Mouse (Mus musculus) CH12F3 (cell line): ENCODE results near the gene Skiv2l.

Source experiments
- in situ Hi-C: fragments of 300-500 bp; cut with MboI; formaldehyde crosslinking; loops from 2 replicates; pipeline ENCODE4 v1.14.3; 2020; ENCODE audit warnings: low sequenced_read_pairs

Gene Skiv2l

DNA sequence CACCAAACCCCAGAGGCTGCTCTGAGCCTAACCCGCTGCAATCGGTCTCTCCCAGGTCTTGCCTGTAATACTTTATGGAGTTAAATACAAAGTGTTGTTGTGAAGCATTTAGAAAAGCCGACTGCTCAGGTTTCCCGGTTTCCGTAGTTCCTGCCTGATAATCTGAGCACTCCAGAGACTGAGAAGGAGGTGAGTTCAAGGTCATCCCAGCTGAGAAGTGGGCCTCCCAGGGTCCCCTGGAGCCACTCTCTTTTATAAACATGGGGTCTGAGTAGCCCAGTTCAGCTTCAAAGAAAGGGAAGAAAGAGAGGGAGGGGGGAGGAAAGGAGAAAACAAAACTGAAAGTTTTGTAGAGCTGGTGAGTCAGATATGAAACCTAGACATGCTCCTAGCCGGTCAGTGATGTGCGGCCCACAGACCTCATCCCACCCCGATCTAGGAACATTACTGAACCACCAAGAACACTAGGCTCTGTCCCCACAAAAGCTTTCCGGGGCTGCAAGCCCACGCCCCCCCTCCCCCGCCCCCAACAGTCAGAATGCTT, 29.4 kb upstream of the Skiv2l start, which contains the start of gene Zbtb12:
Gene Zbtb12 (plus strand): TSS at position 148 of the 544 bp plus-strand sequence.
- in situ Hi-C loops: no loop called here

GRCm38 (mm10) chr17:34874321-34874720, 24.3 kb upstream of the Skiv2l start:
- in situ Hi-C loops: no loop called here

GRCm38 (mm10) chr17:34865981-34866380, 16.0 kb upstream of the Skiv2l start:
- in situ Hi-C loops: no loop called here

DNA sequence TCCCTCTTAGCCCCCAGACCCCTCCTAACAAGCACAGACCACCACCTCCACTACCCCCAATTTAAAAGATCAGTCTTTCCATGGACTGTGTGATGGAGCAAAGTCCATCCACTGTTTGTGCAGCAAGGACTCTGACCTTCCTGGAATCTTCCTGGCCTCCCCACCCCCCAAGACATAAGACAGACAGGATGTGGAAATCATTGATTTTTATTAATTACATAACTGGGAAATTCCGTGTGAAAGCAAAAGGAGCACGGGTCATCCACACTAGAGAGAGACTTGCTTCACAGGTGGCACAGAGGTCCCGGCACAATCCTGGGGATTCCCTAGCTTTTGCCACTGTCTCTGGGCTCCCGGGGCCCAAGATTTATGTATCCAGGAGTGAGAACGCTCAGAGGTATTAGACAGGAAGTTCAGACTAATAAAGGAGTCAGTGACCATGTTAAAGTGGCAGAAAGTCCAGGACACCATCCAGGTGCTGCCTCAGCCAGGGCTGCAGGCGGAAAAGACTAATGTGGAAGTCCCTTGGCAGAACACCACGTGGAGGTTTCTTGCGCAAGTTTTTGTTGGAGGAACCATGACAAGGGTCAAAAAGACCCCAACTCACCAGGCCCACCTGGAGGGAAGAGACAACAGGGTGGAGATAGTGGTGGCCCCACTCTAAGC, 12.5 kb upstream of the Skiv2l start, which contains the start of gene Cfb:
Gene Cfb (minus strand): TSS at position 103 of the 666 bp plus-strand sequence.
- in situ Hi-C loops: no loop called here

DNA sequence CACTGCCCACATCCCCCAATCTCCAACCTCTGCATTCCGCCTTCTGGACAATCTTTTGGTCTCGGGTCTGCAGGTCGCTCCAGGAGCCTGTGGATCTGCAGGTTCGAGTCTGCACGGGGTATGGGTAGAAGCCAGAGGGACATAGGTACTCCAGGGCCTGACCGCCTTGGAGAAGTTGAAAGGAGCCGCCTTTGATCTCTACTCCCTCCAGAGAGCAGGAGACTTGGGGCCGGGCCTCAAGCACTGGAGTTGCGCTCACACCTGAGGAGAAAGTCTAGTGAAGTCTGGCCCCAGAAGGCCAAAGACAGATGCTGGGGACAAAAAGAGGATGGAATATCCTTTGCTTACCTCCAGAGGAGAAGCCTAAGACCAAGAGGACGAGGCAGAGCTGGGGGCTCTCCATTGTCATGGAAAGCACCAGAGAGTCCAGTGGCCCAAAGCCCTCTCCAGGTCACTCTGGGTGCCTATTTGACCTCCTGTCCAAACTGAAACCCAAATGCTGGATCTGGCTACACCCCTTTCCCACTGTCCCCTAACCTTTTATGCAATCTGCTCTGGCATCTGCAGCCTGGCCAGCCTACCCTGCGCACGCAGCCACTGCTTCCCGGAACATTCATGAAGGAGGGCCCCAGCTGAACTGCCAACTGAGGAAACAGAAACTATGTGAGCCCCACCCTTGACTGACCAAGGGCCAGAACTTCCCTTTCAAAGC, 11.8 kb upstream of the Skiv2l start:
- in situ Hi-C loops: no loop called here

- in situ Hi-C loops: no loop called here
These were observed 10.5 kb upstream of the Skiv2l start for GRCm38 (mm10) chr17:34860514-34860913.

DNA sequence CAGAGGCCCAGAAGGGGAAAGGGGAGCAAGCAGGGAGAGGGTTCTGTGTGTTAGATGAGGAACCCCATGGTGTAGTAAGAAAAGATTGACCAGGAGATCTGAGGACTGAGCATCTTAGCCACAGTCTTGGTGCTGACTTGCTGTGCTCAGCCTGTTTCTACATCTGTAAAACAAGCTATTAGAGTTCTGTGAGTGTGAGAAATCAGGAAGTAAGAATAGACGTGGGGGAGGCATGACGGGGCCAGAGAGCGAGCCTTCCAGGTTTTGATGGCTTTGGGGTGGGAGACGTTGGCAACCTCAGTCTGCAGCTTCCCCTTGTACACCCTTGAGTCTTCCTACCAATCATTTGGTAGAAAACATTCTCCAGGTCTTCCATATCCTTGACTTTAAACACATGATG, 8.7 kb upstream of the Skiv2l start:
- in situ Hi-C loops: loop anchor here (5.0 kb wide), 1 partner anchor 89 kb away; no protein-coding TSS in a partner anchor

GRCm38 (mm10) chr17:34855825-34856224, 5.8 kb upstream of the Skiv2l start:
- in situ Hi-C loops: loop anchor here (5.0 kb wide), 1 partner anchor 91 kb away; no protein-coding TSS in a partner anchor

- in situ Hi-C loops: loop anchor here (5.0 kb wide), 1 partner anchor 93 kb away; no protein-coding TSS in a partner anchor
These were observed 4.8 kb upstream of the Skiv2l start for GRCm38 (mm10) chr17:34854761-34855160.

DNA sequence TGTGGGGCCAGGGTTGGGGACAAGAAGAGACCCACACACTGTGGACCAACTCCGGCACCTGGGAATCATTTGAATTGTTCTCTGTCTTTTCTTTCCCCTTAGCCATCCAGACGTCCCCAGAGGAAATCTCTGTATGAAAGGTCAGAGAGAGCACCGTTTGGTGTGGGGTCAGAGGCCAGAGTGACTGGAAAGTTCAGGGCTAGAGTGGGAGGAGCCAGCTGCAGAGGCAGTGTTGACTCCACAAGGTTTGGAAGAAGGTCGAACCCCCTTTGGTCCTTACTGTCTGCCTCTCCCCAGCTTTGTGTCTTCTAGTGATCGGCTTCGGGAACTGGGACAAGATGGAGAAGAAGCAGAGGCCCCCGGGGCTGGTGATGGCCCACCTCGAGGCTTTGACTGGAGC, 3.5 kb upstream of the Skiv2l start:
- in situ Hi-C loops: no loop called here

DNA sequence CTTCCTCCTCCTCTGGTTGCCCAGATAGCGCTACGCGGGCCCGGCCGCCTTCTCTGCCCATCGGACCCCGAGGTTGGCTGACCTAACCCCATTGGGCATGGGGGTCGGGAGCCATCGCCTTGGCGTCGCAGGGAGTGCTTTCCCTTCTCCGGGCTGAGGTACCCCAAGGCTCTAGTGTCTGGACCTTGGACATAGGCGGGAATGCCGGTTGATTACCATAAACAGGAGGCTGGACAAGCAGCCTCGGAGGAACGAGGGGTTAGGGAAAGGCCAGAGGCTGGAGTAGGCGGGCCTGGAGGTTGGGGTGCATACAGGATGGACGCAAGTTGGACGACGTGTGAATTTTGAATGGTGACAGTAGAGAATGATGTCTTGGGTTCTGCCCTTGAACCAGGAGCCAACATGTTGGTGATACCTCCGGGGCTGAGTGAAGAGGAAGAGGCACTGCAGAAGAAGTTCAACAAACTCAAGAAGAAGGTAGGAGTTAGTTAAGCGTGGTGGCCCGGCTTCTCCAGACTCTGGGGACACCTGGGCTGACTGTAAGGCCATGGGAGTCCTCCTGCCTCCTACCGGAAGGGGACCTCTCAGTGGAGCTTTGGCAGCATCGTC, 611 bp upstream of the Skiv2l start:
- in situ Hi-C loops: no loop called here

DNA sequence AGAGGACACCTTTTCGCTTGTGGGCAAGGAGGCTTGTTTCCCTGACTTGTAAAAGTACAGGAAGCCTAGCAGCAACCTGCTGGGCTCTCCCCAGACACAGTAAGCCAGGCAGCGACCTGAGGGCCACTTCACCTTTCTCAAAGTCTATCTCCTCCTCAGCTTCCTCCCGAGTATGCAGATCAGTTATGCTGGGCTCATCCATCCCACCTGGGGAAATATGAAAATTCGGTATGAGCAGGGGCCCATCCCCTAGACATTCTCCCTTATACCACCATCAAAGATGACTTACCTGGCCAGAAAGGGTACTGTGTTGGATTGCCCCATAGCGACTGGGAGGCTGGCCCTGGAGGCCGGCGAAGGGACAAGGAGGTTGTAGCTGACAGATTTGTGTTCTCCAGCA, 2.4 kb downstream of the Skiv2l start:
- in situ Hi-C loops: no loop called here

GRCm38 (mm10) chr17:34847192-34847591, 2.8 kb downstream of the Skiv2l start:
- in situ Hi-C loops: no loop called here

GRCm38 (mm10) chr17:34844884-34845283, 5.1 kb downstream of the Skiv2l start:
- in situ Hi-C loops: no loop called here

- in situ Hi-C loops: no loop called here
These were observed 9.2 kb downstream of the Skiv2l start for GRCm38 (mm10) chr17:34840736-34841307.

GRCm38 (mm10) chr17:34838785-34839184, 11.2 kb downstream of the Skiv2l start:
- in situ Hi-C loops: no loop called here

- in situ Hi-C loops: no loop called here
These were observed 12.3 kb downstream of the Skiv2l start for GRCm38 (mm10) chr17:34837464-34838324.

GRCm38 (mm10) chr17:34836856-34837221, 13.2 kb downstream of the Skiv2l start, which contains the start of the genes Stk19 and Dxo:
Stk19 (minus strand) TSS chr17:34836945.
Dxo (plus strand) TSS chr17:34837019.
- in situ Hi-C loops: no loop called here

DNA sequence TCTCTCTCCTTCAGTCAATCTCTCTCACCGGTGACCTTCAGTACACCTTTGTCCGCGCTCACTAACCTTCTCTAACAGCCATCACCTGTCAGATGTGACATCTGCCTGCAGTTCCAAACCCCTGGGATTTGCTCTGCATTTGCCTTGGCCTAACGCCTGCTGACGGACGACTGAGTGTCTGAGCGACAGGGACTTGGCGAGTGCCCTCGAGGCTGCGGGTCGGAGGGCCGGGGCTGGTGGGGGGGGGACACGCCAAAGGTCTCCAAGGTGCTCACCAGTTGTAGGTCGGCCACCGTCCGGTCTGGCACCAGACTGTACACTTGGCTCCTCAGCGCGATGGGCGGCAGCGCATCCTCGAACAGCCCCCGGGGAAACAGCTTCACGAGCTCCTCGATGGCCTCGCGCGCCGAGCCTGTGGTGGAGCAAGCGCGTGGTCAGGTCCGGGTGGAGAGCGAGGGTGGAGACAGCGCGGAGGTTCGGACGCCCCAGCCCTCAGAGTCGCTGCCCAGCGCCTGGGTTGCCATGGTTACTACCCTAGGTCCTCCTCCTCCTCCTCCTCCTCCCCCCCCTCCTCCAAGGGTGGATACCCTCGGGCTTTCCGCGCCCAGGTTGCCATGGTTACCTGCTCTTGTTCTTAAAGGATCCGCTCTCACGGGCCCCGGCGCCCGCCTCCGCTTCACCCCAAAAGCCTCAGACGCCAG, 13.7 kb downstream of the Skiv2l start:
- in situ Hi-C loops: no loop called here
